Mouse (Mus musculus): ENCODE data around the gene Cyp4v3. TPM values are rescaled to one million over a fixed set of nuclear protein-coding genes. Genes with fewer than 3 reads are reported as not detected.
A peak's percentile ranks its signal among the peaks of the same experiment; 100 is the strongest.

The Cyp4v3 gene
- polyA plus RNA-seq, 1 experiment = 2.1 TPM

DNA sequence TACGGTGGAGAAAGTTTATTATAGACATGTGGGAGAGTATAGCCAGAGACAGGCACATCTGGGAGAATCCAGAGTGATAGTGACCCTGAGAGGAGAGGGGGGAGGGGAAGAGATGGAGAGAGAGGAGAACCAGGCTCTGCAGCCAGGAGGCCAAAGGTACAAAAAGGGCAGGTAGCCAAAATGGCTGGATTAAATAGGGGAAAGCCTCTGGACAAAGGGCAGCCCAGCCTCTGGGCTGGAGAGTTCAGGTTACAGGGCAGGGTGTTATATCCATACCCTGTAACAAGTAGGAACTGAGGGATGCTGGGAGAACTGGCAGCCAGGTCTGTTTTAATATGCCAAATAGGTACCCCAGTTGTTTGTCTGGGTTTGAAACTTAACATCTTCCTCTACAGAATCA, 30.2 kb upstream of the Cyp4v3 start:
- H3K4me3 ChIP-seq (ENCODE audit: extremely low read depth, insufficient read depth, insufficient read length) = no peak overlapping the region
- H3K36me3 ChIP-seq (ENCODE audit: control insufficient read depth, insufficient read depth, low read length) = no peaks in the 10 kb centered on the region
- WGBS = 98% methylated on average over 1 of the region's 1 CpGs
- TF ChIP-seq POLR2A (IDR thresholded peaks at IDR 0.05; ENCODE audit: low read depth, low read length) = no peak
- TF ChIP-seq CTCF (IDR thresholded peaks at IDR 0.05; ENCODE audit: extremely low read depth, insufficient read depth, insufficient read length, insufficient replicate concordance) = no peak
- no peaks in the 10 kb centered on the region for H3K4me1 ChIP-seq (ENCODE audit: control insufficient read depth, insufficient read depth, insufficient read length)
- no peak for DNase-seq (ENCODE audit: low read depth in 1 of 2, low spot score in 2 of 2)
- H3K27me3 ChIP-seq (ENCODE audit: control insufficient read depth, insufficient read depth, low read length) = no peaks in the 10 kb centered on the region
- no peak overlapping the region for H3K27ac ChIP-seq (ENCODE audit: insufficient read depth, low read length)

- no peaks in the 10 kb centered on the region for H3K4me1 ChIP-seq (ENCODE audit: control insufficient read depth, insufficient read depth, insufficient read length)
- no peaks in the 10 kb centered on the region for H3K36me3 ChIP-seq (ENCODE audit: control insufficient read depth, insufficient read depth, low read length)
- peak in 1 of 2 experiments; percentile 21 for DNase-seq (ENCODE audit: low read depth in 1 of 2, low spot score in 2 of 2)
- WGBS = 70% methylated on average over 6 of the region's 6 CpGs
- TF ChIP-seq POLR2A (IDR thresholded peaks at IDR 0.05; ENCODE audit: low read depth, low read length) = no peak
- TF ChIP-seq CTCF (IDR thresholded peaks at IDR 0.05; ENCODE audit: extremely low read depth, insufficient read depth, insufficient read length, insufficient replicate concordance) = no peak
- no peak overlapping the region for H3K27ac ChIP-seq (ENCODE audit: insufficient read depth, low read length)
- H3K27me3 ChIP-seq (ENCODE audit: control insufficient read depth, insufficient read depth, low read length) = no peaks in the 10 kb centered on the region
- no peak overlapping the region for H3K4me3 ChIP-seq (ENCODE audit: extremely low read depth, insufficient read depth, insufficient read length)
Measured at GRCm38 (mm10) chr8:45362323-45362722, 29.3 kb upstream of the Cyp4v3 start.

- H3K36me3 ChIP-seq (ENCODE audit: control insufficient read depth, insufficient read depth, low read length) = no peaks in the 10 kb centered on the region
- DNase-seq (ENCODE audit: low read depth in 1 of 2, low spot score in 2 of 2) = no peak
- TF ChIP-seq POLR2A (IDR thresholded peaks at IDR 0.05; ENCODE audit: low read depth, low read length) (no peak), CTCF (IDR thresholded peaks at IDR 0.05; ENCODE audit: extremely low read depth, insufficient read depth, insufficient read length, insufficient replicate concordance) (no peak)
- no peaks in the 10 kb centered on the region for H3K4me1 ChIP-seq (ENCODE audit: control insufficient read depth, insufficient read depth, insufficient read length)
- WGBS = 81% methylated on average over 6 of the region's 6 CpGs
- H3K4me3 ChIP-seq (ENCODE audit: extremely low read depth, insufficient read depth, insufficient read length) = no peak overlapping the region
- H3K27me3 ChIP-seq (ENCODE audit: control insufficient read depth, insufficient read depth, low read length) = no peaks in the 10 kb centered on the region; the same call in 1 of the 2 replicates
- H3K27ac ChIP-seq (ENCODE audit: insufficient read depth, low read length) = no peak overlapping the region
Measured at GRCm38 (mm10) chr8:45359091-45359605, 26.1 kb upstream of the Cyp4v3 start.

DNA sequence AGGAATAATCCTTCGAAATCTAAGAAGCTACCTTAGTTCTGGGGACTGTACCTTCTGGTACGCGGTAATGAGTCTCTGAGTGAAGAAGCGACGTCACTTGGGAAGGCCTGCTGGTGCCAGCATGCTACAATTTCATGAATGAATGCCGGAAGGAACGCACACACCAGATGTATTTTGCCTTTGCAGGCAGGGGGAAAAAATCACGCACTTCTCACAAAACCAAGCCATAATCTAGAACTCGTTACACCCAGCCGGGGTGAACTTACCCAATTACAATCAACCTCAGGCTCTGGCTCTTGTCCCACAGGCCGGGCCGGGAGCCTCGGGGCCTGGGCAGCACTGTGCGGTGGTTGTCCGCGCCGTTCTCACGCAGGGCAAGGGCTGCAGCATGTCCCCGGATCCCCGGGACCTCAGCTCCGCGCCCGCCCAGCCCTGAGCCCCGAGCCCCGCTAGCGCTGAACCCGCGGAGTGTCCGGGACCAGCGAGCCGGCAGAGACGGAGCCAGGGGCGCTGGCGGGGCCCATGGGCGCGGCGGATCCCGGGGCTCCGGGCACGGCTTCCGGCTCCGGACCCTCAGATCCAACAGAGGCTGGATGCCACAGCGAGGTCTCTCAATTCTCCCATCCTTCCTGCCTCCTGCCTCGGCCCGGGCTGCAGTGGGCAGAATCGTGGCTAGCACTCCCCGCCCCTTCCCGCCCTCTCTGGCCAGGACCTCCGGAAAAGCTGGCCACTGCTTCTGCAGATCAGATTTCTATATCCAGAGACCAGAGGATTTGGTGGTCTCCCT, 25.3 kb upstream of the Cyp4v3 start:
- no peak for TF ChIP-seq POLR2A (IDR thresholded peaks at IDR 0.05; ENCODE audit: low read depth, low read length)
- no peak for TF ChIP-seq CTCF (IDR thresholded peaks at IDR 0.05; ENCODE audit: extremely low read depth, insufficient read depth, insufficient read length, insufficient replicate concordance)
- H3K27me3 ChIP-seq (ENCODE audit: control insufficient read depth, insufficient read depth, low read length) = no peaks in the 10 kb centered on the region; the same call in 1 of the 2 replicates
- no peak for DNase-seq (ENCODE audit: low read depth in 1 of 2, low spot score in 2 of 2)
- H3K4me3 ChIP-seq (ENCODE audit: extremely low read depth, insufficient read depth, insufficient read length) = peak overlapping the region; percentile 31; the same call in 1 of the 2 replicates
- no peak overlapping the region for H3K27ac ChIP-seq (ENCODE audit: insufficient read depth, low read length)
- H3K36me3 ChIP-seq (ENCODE audit: control insufficient read depth, insufficient read depth, low read length) = no peaks in the 10 kb centered on the region
- WGBS = 15% methylated on average over 41 of the region's 49 CpGs
- no peaks in the 10 kb centered on the region for H3K4me1 ChIP-seq (ENCODE audit: control insufficient read depth, insufficient read depth, insufficient read length)

- H3K27me3 ChIP-seq (ENCODE audit: control insufficient read depth, insufficient read depth, low read length) = no peaks in the 10 kb centered on the region; the same call in 1 of the 2 replicates
- TF ChIP-seq POLR2A (IDR thresholded peaks at IDR 0.05; ENCODE audit: low read depth, low read length) (no peak), CTCF (IDR thresholded peaks at IDR 0.05; ENCODE audit: extremely low read depth, insufficient read depth, insufficient read length, insufficient replicate concordance) (no peak)
- DNase-seq (ENCODE audit: low read depth in 1 of 2, low spot score in 2 of 2) = no peak
- WGBS = 93% methylated on average over 6 of the region's 6 CpGs
- no peak overlapping the region for H3K27ac ChIP-seq (ENCODE audit: insufficient read depth, low read length)
- H3K4me3 ChIP-seq (ENCODE audit: extremely low read depth, insufficient read depth, insufficient read length) = no peak overlapping the region
- H3K36me3 ChIP-seq (ENCODE audit: control insufficient read depth, insufficient read depth, low read length) = no peaks in the 10 kb centered on the region
- no peaks in the 10 kb centered on the region for H3K4me1 ChIP-seq (ENCODE audit: control insufficient read depth, insufficient read depth, insufficient read length)
Measured at GRCm38 (mm10) chr8:45355809-45356208, 22.8 kb upstream of the Cyp4v3 start.

- no peak overlapping the region for H3K4me3 ChIP-seq (ENCODE audit: extremely low read depth, insufficient read depth, insufficient read length)
- no peaks in the 10 kb centered on the region for H3K27me3 ChIP-seq (ENCODE audit: control insufficient read depth, insufficient read depth, low read length)
- H3K27ac ChIP-seq (ENCODE audit: insufficient read depth, low read length) = no peak overlapping the region
- no peaks in the 10 kb centered on the region for H3K36me3 ChIP-seq (ENCODE audit: control insufficient read depth, insufficient read depth, low read length)
- no peaks in the 10 kb centered on the region for H3K4me1 ChIP-seq (ENCODE audit: control insufficient read depth, insufficient read depth, insufficient read length)
- peak; percentile 44 to 57 for DNase-seq (ENCODE audit: low read depth in 1 of 2, low spot score in 2 of 2)
- peak; percentile 59; the same call in 1 of the 2 replicates for TF ChIP-seq CTCF (IDR thresholded peaks at IDR 0.05; ENCODE audit: extremely low read depth, insufficient read depth, insufficient read length, insufficient replicate concordance)
- TF ChIP-seq POLR2A (IDR thresholded peaks at IDR 0.05; ENCODE audit: low read depth, low read length) = no peak
- 11% methylated on average over 6 of the region's 6 CpGs for WGBS
Measured at GRCm38 (mm10) chr8:45345031-45345430, 12.0 kb upstream of the Cyp4v3 start.

GRCm38 (mm10) chr8:45344298-45344697, 11.3 kb upstream of the Cyp4v3 start:
- no peaks in the 10 kb centered on the region for H3K27me3 ChIP-seq (ENCODE audit: control insufficient read depth, insufficient read depth, low read length)
- WGBS = 88% methylated on average over 8 of the region's 8 CpGs
- no peak for DNase-seq (ENCODE audit: low read depth in 1 of 2, low spot score in 2 of 2)

More at GRCm38 (mm10) chr8:45344298-45344697, 11.3 kb upstream of the Cyp4v3 start:
- H3K4me1 ChIP-seq (ENCODE audit: control insufficient read depth, insufficient read depth, insufficient read length) = no peaks in the 10 kb centered on the region
- TF ChIP-seq POLR2A (IDR thresholded peaks at IDR 0.05; ENCODE audit: low read depth, low read length) (no peak), CTCF (IDR thresholded peaks at IDR 0.05; ENCODE audit: extremely low read depth, insufficient read depth, insufficient read length, insufficient replicate concordance) (no peak)
- H3K4me3 ChIP-seq (ENCODE audit: extremely low read depth, insufficient read depth, insufficient read length) = no peak overlapping the region
- no peak overlapping the region for H3K27ac ChIP-seq (ENCODE audit: insufficient read depth, low read length)
- H3K36me3 ChIP-seq (ENCODE audit: control insufficient read depth, insufficient read depth, low read length) = no peaks in the 10 kb centered on the region

All from spleen, adult 2 months (tissue).